Mouse (Mus musculus) myocyte (in vitro differentiated cells): Measurements from ENCODE around the gene Rsph3b.
"Not testable (repeated sequence)": the region's sequence is repeated elsewhere in the genome, so short reads cannot be mapped to it uniquely, and the experiment has no call there.

Experiments used
- E2F4 ChIP-seq: IDR thresholded peaks from one replicate; pipeline ENCODE4 v1.6.1; 2011; ENCODE audit warnings: mild to moderate bottlenecking, control low read depth, moderate library complexity; ENCODE audit not compliant: insufficient read depth
- MAX ChIP-seq: IDR thresholded peaks from one replicate; pipeline ENCODE4 v1.6.1; 2011; ENCODE audit warnings: low read depth, mild to moderate bottlenecking, control low read depth
- MYOD1 ChIP-seq, 3 experiments: IDR thresholded peaks; one replicate each; pipeline ENCODE4 v1.6.1; 2011; ENCODE audit warnings: control low read depth in 2 of 3, low read depth in 2 of 3, mild to moderate bottlenecking in 2 of 3, moderate library complexity in 1 of 3; ENCODE audit not compliant: insufficient read length in 2 of 3, control insufficient read depth in 1 of 3
- POLR2A ChIP-seq: IDR thresholded peaks from one replicate; pipeline ENCODE4 v1.6.1; 2011; ENCODE audit warnings: low read depth, mild to moderate bottlenecking, control low read depth, moderate library complexity; ENCODE audit not compliant: insufficient read length
- POLR2AphosphoS2 ChIP-seq: IDR thresholded peaks from one replicate; pipeline ENCODE4 v1.6.1; 2011; ENCODE audit warnings: low read depth, control low read depth; ENCODE audit not compliant: insufficient read length
- TCF12 ChIP-seq: IDR thresholded peaks from one replicate; pipeline ENCODE4 v1.6.1; 2011; ENCODE audit warnings: mild to moderate bottlenecking, control low read depth; ENCODE audit not compliant: poor library complexity, insufficient read depth, severe bottlenecking
- TCF3 ChIP-seq: IDR thresholded peaks from one replicate; pipeline ENCODE4 v1.6.1; 2011; ENCODE audit warnings: low read depth, control low read depth; ENCODE audit not compliant: insufficient read length

DNA sequence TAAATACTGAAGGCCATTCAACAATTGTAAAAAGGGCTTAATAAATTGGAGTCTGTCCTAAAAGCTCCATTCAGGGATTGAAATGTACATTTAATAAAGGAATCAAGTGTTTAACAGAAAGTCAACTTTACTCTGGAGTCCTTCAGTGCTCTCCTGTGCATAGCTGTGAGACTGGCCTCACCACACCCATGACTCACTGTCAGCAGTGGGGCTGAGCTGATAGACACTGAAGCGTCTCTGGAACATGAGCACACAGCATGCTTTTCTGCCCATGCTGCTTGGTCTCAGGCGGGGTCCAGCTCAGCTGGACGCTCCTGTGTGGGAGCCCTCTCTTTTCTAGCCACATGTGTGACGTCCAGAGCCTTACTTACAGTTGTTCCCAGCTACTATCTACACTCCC is 5.9 kb downstream of the Rsph3b start:
- TF ChIP-seq E2F4; POLR2AphosphoS2; TCF12; MYOD1 (IDR thresholded peaks at IDR 0.05; ENCODE audit: control insufficient read depth in 1 of 3, insufficient read length in 2 of 3, low read depth in 2 of 3); MAX; POLR2A; TCF3: not testable (repeated sequence)
